Mouse (Mus musculus) spleen, postnatal 36 days (tissue): ENCODE results near the gene Sppl2b.
A peak's percentile ranks its signal among the peaks of the same experiment; 100 is the strongest.

Source experiments
- DNase-seq, 2 experiments: peaks; one replicate each; pipeline ENCODE4 v3.0.0; 2022; ENCODE audit warnings: low spot score in 2 of 2, mixed read lengths in 1 of 2

Gene Sppl2b

DNA sequence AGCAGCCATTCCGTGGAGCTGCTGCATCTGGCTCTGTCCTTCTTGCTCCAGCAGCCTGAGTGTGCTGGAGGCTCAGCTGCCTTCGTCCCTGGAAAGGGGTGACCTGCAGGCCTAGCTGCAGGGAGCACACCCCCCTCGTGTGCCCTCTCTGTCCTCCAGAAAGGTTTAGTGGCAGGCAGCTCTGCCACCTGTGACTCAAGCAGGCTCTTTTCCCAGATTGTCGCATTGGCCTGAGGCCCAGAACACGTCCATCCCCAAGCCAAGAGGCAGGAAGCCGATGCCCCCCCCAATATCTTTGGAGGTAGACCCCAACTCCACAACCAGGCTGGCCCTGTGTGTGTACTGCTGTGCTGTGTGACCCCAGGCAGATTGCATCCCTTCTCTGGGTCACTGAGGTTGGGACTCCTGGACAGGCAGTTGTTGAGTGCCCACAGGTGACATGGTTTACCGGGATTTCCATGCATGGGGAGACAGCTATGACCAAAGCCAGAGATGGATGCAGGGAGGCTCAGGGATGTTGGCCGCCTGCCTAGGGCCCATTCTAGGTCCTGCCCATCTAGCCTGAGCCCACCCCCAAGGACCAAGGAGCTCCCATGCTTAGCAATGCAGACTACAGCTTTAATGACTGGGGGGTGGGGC is 9.9 kb upstream of the Sppl2b start:
- DNase-seq: no peak

DNA sequence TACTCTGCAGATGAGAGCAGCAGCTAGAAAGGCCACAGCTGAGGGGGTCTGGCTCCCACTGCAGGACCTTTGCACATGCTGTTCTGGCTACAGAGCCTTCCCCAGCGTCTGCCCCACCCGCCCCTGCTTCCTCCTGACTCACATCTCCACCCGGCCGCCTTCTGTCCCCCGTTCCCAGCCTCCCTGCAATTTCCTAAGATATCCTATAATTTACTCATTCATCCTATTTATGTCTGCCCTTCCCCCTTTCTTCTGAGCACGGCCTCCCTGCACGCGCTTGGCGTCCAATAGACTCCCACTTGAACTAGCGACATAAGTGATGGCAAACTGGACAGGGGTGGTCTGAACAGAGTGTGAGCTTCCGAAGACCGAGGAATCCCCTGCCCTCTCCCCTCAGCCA is 9.3 kb upstream of the Sppl2b start:
- DNase-seq: no peak

DNA sequence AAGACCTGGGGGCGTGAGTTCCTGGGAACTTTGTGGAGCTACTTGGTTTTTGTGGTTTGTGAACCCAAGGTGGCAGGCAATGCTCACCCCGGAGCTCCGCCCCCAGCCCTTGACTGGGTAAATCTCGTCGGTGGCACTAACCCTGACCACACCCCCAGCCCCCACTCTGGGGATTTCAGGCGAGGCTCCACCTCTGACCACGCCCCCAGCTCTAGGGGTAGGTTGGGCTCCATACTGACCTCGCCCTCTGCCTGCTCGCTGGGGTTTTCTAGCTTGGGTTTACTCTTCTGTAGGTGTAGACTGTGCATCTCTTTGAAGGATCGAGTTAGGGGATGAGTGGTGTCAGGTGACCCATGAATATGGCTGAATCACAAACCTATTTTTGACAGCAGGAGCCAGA is 6.5 kb upstream of the Sppl2b start:
- peak; percentile 75 to 80 for DNase-seq

DNA sequence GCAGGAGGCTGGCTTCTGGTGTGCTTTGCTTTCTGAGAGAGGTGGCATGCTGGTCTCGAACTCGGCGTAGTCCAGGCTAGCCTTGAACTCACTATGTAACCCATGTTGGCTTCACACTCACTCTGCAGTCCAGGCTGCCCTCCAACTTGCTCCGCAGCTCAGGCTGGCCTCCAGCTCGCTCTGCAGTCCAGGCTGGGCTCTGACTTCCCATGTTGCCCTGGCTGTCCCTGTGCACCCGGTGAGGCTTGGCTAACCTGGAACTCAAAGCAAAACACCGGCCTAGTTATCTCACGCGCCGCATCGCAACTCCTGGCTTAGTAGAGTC is 636 bp downstream of the Sppl2b start:
- no peak for DNase-seq

DNA sequence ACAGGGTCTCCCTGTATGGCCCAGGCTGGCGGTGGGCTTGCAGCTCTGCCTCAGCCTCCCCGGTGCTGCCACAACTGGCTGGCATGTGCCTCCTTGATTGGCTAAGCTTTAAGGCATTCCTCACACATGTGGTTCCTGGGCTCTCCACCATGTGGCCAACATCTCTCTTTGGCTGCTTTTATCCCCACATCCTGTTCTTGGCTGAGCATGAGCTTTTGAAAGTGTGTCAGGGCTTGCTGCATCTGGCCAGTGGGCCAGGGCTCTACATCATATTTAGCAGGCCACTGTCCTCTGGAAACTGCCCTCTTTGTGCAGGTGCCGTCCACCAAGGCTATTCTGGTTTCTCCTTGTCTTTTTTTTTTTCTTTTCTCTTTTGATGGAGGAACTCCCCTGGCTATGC is 1.2 kb downstream of the Sppl2b start:
- DNase-seq: peak in 1 of 2 experiments; percentile 27

DNA sequence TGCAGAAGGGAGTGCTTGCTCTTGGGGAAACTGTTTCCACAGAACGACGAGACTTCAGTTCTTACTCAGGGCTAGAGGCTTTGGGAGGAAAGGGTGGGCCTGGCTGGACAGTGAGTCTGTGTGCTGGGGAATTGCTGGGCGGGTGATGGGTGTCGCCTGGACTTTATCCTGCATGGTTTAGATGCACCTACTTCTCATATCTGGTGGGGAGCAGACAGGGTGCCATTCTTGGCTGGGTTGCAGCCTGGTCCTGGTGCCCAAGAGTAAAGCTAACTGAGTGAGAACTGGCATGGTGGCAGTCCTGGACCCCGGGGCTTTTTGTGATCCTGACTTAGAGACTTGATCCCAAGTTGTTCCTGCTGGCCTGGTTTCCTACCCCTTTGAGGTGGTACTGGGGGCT is 1.8 kb downstream of the Sppl2b start:
- DNase-seq: peak; percentile 51 to 66

DNA sequence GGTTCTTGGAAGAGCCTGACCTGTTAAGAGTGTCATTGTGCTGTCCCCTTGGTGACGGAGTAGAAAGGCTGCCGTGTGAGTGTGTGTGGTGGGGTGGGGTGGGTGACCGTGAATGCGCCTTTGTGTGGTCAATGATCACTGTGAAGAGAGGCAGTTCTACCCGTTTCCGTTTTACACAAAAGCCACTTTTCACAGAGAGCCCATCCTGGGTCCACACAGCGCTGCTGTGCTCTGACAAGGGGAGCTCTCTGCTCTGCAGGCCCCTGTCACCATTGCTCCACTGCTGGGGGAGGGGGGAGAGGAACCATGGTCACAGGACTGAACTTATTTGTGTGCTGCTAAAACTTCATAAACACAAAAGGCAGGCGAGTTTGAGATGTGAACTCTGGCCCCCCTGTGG is 2.3 kb downstream of the Sppl2b start:
- no peak for DNase-seq

DNA sequence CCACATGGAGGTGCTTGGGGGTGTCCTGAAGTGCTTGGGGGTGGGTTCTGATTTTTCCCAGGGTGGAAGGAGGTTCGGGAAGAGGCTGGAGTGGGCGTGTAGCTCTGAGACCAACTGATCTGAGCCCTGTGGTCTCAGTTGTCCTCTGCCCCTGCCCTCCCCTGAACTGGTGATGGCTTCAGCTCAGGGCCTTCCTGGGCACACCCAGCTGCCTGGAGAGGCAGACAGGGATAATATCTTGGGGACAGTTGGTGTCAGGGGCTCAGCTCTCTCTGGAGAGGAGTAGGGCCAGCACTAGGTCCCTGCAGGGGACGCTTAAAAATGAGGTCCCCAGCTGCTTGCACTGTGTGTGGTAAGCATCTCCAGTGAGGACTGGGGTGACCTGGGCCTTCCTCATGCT is 2.8 kb downstream of the Sppl2b start:
- peak; percentile 26 to 57 for DNase-seq

DNA sequence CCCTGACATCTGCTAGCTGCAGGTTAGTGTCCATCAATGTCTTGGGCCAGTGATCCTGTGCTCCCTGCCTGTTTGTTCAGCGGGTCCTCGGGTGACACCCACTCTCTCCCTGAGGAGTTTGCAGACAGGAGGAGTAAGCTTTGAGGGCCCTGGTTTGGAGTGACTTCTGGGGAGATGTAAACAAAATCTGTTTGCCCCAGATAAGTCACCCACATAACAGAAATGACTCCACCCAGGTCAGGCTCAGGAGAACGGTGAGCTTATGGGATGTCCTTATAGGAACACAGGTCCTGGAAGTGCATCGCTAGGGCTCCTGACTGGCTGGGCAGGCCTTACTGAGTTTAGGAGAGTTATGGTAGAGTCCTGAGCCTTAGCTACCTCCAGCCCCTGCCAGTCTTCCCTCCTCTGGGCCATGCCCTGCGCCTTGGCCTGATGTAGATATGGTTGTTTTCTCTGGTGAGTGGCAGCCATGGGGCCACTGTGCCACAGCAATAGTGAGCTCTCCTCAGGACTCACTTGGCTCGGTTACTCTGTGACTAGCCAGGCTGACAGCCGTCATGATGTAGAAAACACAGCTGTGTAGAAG is 3.4 kb downstream of the Sppl2b start:
- peak; percentile 53 to 80 for DNase-seq

DNA sequence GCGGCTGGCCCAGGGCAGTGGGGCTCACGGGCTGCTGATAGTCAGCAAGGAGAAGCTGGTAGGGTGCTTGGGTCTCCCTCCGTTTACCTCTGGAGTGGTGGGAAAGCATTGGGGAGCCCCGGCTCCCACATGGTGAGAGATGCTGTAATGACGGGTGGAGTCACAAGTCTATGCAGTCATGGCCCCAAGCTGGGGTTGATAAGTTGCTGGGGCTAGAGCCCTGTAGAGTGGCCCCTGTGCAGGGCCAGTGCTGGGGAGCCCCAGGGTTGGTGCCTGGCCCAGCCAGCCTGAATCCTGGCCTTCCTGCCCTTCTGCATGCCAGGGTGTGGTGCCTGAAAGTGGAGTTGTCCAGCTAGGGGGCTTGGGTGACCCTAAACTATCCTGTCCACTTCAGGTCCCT is 7.2 kb downstream of the Sppl2b start:
- DNase-seq: no peak

DNA sequence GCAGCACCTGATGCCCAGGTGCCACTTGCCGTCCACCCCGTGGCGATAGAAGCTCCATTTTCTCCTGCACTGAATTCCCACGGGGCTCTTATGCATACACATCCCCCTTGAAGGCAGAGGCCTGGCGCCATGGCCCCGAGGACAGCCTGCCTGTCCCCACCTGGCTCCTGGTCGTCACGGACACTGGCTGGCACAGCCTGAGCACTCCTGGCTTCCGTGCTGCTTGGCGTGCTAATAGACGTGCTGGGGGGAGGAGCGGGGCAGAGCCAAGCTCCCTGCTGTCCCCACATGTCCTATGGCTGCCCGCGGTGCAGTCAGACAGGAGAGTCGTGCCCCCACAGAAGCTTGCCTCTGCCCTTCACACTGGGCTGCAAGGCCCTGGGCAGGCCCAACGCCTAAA is 9.4 kb downstream of the Sppl2b start:
- DNase-seq: no peak

DNA sequence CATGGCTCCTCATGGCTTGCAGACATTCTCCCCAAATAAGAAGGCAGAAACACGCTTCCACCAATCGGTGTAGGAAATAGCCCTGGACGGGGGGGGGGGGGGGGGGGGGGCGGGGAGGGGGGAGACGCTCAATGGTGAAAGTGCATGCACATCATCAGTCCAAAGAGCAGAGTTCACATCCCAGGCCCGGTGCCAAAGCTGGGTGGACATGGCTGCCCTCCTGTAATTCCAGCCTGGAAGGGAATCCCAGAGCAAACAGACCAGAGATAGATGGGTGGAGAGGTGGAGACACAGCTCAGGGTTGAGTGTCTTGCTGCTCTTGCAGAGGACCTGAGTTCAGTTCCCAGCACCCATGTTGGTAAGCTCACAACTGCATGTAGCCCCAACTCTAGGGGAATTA is 15.9 kb downstream of the Sppl2b start:
- no peak for DNase-seq

DNA sequence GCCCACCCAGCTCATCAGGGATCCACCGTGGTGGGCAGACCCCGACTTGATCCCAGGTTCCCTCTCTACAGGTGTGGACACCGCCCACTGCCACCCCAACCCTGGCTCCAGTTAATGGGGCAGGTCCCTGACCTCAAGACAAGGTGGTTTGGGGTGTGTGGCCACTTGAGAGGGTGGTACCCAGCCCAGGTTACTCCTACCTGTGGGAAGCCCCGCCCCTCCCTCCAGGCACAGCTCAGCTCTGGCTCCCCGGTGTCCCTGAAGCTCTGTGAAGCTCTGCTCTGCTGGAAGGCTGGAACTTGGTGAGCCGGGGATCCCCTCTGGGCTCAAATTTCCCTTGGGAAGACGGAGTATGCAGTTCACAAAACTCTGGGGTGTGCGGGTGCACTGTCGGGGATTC is 16.5 kb downstream of the Sppl2b start, which contains the start of gene Tmprss9:
Gene Tmprss9, plus strand, starts transcription at position 268 of the 400 bp plus-strand sequence.
- DNase-seq: no peak

DNA sequence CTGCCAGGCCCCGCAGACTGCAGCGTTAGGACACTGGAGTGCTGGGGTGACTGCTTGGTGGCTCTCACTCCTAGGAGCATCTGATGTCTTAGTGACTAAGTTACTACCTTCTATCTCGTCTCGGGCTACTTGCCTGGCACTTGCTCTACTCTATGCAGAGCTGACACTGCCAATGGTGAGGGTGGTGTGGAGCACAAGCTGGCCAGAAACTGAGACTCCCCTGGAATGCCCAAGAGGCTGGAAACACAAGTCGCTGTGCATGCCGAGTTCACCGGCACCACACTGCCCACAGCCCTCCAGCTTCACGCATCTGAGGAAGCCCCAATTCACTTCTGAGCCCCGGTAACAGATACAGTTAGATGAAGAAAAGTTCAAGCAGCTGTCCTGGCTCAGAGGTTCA is 19.0 kb downstream of the Sppl2b start:
- DNase-seq: no peak

DNA sequence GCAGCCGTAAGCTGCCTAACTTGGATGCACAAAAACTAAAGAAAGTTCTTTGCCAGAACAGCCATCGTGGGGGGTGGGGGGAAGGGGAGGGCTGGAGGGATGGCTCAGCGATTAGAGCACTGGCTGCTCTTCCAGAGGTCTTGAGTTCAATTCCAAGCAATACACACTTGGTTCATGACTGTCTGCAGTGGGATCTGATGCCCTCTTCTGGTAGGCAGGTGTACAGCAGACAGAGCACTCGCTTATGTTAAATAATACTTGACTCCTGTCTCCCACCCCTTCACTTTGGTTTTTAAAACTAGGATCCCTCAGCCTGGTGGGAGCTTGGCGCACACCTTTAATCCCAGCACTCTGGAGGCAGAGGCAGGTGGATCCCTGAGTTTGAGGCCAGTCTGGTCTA is 21.0 kb downstream of the Sppl2b start:
- peak; percentile 48 to 62 for DNase-seq

DNA sequence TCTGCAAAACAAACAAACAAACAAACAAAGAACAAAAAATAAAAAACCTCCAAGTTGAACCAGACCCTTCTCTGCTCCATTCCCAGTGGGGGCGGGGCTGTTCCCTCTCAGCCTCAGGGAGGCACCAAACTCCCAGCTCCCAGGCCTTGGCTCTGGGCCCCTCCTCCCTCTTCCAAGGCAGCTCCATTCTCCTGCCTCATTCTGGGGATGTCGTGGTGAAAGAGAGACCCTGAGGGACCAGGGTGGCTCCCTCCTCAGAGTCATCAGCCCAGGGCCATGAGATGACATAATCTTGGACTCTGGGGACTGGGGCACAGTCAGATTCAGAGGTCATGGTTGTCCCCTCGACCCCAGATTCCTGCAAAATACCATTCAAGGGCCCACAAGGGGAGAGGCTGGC is 21.5 kb downstream of the Sppl2b start:
- DNase-seq: no peak

DNA sequence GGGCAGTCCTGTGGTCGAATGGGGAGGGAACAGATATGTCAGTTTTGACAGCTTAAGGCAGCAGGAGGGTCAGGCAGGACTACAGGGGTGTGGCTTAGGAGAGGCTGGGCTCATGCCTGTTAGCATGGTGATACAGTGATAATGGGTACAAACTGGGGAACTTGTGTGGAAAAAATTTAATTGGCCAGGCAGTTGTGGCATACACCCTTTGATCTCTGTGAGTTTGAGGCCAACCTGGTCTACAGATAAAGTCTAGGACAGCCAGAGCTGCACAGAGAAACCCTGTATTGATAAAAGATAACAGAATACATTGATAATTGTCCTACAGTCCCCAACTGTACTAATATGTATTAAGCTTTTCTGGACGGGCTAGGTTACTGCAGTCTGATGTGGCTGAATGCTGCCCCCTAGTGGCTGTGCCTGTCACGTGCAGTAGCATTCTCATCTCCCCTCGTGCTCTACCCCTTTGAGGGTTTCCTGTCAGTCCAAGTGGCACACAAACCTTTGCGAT is 25.1 kb downstream of the Sppl2b start:
- peak; percentile 67 to 71 for DNase-seq

DNA sequence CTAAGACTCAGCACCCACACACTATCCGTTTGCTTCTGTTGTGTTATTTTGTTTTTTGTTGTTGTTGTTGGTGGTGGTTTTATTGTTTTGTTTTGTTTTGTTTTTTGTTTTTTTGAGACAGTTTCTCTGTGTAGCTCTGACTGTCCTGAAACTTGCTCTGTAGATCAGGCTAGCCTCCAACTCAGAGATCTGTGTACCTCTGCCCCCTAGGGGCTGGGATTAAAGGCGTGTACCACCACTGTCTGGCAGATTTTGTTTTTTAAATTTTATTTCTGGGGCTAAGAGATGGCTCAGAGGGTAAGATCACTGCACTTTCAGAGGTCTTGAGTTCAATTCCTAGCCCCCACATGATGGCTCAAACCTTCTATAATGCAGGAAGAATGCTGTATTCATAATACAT is 25.8 kb downstream of the Sppl2b start:
- no peak for DNase-seq

DNA sequence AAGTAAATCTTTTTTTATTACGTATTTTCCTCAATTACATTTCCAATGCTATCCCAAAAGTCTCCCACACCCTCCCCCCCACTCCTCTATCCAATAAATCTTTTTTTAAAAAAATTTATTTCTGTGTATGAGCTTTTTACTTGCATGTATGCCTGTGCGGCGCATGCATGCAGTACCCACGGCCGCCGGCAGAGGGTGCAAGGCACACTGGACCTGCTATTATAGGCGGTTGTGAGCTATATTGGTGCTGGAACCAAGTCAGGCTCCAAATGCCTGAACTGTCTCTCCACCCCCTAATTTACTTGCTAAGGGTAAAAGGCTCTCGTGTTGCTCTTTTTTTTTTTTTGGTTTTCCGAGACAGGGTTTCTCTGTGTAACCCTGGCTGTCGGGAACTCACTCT is 26.2 kb downstream of the Sppl2b start:
- peak; percentile 63 to 73 for DNase-seq

DNA sequence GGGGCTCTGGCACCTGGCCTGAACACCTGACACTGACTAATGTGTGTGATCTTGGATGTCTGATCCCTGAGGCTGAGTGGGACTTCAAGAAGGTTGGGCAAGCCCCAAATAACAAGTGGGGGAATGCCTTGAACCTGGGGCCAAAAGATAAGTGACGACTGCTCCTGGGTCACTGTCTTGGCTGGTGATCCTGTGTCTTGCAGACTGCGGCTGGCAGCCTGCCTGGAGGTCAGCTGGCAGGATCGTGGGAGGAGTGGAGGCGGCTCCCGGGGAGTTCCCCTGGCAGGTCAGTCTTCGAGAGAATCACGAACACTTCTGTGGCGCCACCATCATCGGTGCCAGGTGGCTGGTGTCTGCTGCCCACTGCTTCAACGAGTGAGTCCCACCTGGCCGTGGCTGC is 32.1 kb downstream of the Sppl2b start:
- DNase-seq: no peak

DNA sequence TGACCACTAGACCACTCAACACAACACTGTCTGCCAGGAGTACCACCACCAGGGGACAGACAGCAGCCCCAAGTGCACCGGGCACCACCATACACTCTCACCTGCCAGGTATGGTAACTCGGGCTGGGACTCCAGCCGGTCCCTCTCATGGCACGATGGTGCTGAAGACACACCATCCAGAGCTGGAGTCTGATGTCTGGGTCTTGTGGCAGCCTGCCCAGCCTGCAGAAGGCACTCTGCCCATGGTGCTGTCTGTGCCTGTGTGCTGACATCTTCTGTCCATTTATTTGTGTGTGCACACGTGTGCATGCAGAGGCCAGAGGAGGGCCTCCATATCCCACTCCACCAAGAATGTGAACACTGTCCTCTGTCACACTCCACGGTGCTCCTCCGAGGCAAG is 40.0 kb downstream of the Sppl2b start:
- DNase-seq: no peak

DNA sequence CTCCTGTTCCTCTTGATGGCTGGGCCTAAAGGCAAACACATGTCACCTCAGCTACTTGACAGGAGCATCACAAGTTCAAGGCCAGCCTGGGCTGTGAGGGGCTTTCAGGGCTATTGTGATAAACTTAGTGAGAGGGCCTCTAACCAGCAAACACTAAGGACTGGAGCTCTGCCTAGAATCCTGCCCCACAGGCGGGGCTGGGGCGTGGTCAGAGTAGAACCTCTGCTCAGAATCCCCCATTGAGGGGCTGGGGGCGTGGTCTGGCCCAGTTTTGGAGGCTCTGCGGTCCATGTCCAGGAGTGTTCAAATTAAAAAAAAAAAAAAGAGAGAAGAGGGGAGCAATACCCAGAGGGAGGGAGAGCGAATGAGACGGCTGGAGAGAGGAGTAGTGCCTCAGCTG is 40.6 kb downstream of the Sppl2b start:
- DNase-seq: no peak

DNA sequence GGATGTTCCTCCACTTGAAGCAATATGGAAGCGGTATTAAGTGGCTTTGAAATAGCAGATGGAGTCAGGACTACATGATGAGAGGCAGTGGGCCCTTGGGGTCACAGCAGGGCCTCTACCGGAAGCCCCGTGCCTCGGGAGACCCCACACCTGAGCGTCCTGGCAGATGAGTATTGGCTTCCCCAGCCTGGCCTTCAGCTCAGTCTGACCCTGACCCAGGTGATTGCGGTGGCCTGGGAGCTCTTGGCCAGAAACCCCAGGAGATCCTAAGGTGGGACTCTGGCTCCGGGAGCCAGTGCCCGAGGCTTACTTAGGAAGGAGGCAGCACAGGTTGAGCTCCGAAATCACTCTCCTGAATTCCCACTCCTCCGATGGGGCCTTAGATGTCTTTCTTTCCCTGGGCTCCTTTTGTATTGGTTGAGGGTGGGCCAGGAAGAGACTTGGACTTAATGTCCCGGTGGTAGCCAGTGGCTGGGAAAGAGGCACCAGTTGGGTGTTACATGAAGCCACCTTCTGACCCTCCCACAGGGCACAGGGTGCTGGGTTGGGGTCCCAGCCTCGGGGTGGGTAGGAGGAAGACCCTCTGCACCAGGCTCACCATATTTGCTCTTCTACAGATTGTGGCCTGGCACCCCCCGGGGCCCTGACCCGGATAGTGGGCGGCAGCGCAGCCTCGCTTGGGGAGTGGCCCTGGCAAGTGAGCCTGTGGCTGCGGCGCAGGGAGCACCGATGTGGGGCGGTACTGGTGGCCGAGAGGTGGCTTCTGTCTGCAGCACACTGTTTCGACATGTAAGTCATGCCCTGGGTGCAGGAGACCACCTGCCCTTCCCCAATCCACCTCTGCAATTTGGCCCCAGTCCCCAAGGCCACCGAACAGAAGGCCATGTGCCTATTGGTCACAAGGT is 41.8 kb downstream of the Sppl2b start:
- DNase-seq: no peak
